Mouse (Mus musculus): ENCODE measurements around the gene Trmt10c.

GRCm38 (mm10) chr16:56064334-56064990 is 26.8 kb upstream of the Trmt10c start:
- peak; percentile 34; the same call in 1 of the 2 replicates for TF ChIP-seq CTCF (IDR thresholded peaks at IDR 0.05; ENCODE audit: extremely low read depth, insufficient read length, insufficient replicate concordance, low read depth, low read length)
- TF ChIP-seq POLR2A (IDR thresholded peaks at IDR 0.05; ENCODE audit: low read depth, low read length), result no peak

Measured in small intestine, adult 2 months (tissue).